Mouse (Mus musculus): ENCODE measurements around the gene Nek11. TPM values are rescaled to one million over a fixed set of nuclear protein-coding genes. Genes with fewer than 3 reads are reported as not detected.

The Nek11 gene
- not detected for total RNA-seq (2023)

GRCm38 (mm10) chr9:105395218-105395627 lies at the start of gene Nek11, which contains the start of gene Aste1:
TSS of gene Nek11 (minus strand) at chr9:105395524.
TSS of gene Aste1 (plus strand) at chr9:105395392.

DNA sequence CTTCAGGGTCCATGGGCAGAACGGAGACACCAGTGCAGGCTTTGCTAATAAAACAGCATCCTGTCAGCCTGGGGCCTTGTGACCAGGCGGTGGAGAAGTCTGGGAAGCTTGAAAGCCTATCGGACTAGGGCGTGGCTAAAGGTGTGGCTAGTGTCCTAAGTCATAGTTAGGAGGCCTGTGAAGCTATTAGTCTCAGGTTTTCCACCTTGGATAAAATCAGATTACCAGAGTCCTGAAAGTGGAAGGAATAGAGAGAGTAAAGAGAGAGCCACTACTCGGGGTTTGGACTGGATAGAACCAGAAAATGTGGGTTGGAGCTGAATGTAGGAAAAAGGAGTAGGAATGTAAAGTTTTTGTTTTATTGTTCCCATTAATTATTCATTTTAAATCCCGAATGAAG lies 250.3 kb downstream of the Nek11 start, which contains the start of gene 1700080E11Rik:
1700080E11Rik (minus strand) TSS at position 101 of the 400 bp plus-strand sequence.

GRCm38 (mm10) chr9:105131253-105132001 lies 263.9 kb downstream of the Nek11 start, which contains the start of gene Nudt16:
TSS of gene Nudt16 (minus strand) at chr9:105131824.

Other genes starting within 250 kb of the Nek11 start
- gene Aste1, start 132 bp downstream of the Nek11 start, total RNA-seq (2023), result 10 to 100 TPM; 23.5 to 24.0 TPM
- gene Atp2c1, start 131.8 kb upstream of the Nek11 start, total RNA-seq (2023), result 100 to 1,000 TPM; 142 to 150 TPM
- 10 to 100 TPM; 18.9 to 25.1 TPM for gene Pik3r4, start 247.5 kb upstream of the Nek11 start, total RNA-seq (2023)